Mouse (Mus musculus) neutrophil, adult 83 days (primary cell): ENCODE measurements around the gene Ankrd11. TPM values are rescaled to one million over a fixed set of nuclear protein-coding genes. Genes with fewer than 3 reads are reported as not detected.

Experiments used
- total RNA-seq, 2 experiments: library from RNA; stranded (reverse); gene quantifications; one replicate each; pipeline ENCODE4 v1.2.4; 2023

Ankrd11 gene
- 100 to 1,000 TPM; 133 to 155 TPM for total RNA-seq

DNA sequence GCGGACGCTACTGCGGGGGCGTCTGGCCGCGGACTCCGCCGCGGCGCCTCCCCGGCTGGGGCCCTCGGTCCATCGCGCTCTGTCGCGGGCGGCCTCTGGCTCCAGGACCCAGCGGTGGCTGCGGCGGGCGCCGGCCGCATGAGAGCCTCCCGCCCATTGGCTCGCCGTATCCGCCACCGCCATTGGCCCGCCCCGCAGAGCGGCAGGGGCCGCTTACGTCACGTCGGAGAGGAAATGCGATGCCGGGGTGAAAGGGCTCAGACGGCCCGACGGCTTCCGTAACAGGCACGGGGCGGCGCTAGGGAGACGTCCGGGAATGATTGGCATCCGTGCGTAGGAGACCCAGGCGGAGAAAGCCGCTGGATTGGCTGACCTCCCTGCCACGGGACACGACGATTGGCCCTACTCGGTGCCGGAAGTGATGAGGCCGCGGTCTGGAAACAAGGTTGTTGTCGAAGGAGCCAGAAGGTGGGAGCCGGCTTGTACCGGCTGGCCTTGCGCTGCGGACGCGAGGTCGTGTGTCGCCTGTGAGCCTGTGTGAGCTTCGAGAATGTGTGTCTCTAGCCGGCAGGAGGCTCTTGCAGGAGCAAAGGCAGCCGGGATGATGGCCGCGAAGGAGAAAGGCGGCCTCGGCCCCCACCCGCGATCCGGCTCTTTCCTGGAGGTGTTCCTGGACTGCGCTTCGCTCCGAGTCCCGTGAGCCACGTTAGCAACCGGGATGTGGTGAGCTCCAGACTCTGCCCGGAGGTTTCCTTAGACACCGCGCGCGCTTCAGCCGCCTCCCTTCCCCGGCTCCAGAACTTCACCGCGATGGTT is at the start of gene Ankrd11:
Ankrd11 (minus strand) TSS at position 120 of the 816 bp plus-strand sequence.

DNA sequence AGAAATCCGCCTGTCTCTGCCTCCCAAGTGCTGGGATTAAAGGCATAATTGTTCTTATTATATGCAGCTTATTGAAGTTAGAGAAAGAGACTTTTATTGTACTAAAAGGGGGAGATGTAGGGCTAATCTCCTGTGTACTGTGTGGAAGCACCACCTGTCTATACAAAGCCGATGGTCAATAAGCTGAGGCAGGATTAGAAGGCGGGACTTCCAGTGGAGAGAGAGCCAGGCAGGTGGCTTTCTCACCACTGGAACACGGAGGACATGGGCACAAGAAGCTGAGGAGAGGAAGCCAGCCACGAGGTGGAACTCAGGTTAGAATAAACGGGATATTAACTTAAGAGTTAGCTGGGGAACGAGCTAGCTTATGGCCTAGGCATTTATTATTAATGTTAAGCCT is 20.6 kb upstream of the Ankrd11 start, which contains the start of gene Spg7:
Spg7 (plus strand) TSS at position 222 of the 400 bp plus-strand sequence.

DNA sequence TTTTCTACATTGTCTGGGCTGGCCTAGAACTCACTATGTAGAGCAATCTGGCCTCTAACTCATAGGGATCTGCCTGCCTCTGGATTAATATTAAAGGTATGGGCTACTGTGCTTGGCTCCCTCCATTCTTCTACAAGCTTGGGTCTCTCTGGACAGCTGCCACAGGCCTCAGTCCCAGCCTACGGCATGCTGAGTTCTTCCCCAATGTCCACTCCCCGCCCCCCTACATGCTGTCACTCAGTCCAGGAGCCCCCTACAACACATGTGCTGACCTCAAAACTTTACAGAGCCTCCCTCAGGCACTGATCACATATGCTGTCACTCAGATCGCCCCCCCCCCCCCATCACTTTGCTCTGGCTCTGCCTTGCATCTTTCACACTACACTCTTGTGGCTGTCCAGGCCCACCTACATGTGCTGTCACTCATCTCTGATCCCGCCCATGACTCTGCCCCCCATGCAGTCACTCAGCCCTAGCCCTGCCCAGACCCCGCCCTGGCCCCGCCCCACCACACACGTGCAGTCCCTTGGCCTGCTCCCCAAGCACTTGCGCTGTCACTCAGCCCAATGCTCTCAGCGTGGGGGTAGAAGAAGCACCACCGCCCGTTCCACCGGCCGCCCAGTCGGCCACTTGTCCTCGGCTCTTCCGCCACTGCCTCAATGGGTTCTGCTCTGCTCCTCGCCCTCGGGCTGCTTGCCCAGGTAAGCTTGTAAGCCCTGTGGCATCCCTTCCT is 194.1 kb downstream of the Ankrd11 start, which contains the start of gene Cdh15:
Cdh15 (plus strand) TSS at position 138 of the 733 bp plus-strand sequence.

Other genes starting within 250 kb of the Ankrd11 start
- gene Cdh15, start 194.3 kb downstream of the Ankrd11 start, total RNA-seq, result under 1 TPM in 1 of 2 experiments, not detected in 1; 0.11 TPM
- 10 to 100 TPM; 31.3 to 32.6 TPM for gene Spg7, start 20.7 kb upstream of the Ankrd11 start, total RNA-seq
- gene Rpl13, start 60.1 kb upstream of the Ankrd11 start, total RNA-seq, result 100 to 1,000 TPM; 435 to 532 TPM
- not detected for gene Cpne7, start 75.1 kb upstream of the Ankrd11 start, total RNA-seq
- gene Sult5a1, start 116.0 kb upstream of the Ankrd11 start, total RNA-seq, result under 1 TPM in 1 of 2 experiments, not detected in 1; 0.37 TPM
- not detected for gene Dpep1, start 144.0 kb upstream of the Ankrd11 start, total RNA-seq
- 10 to 100 TPM; 52.4 to 81.8 TPM for gene Chmp1a, start 170.5 kb upstream of the Ankrd11 start, total RNA-seq
- not detected for gene Spata33, start 170.6 kb upstream of the Ankrd11 start, total RNA-seq
- gene Cdk10, start 182.6 kb upstream of the Ankrd11 start, total RNA-seq, result 10 to 100 TPM; 27.1 TPM
- 1 to 10 TPM; 4.2 to 4.7 TPM for gene Spata2l, start 194.0 kb upstream of the Ankrd11 start, total RNA-seq
- gene Zfp276, start 211.9 kb upstream of the Ankrd11 start, total RNA-seq, result 10 to 100 TPM; 36.9 to 43.0 TPM
- 10 to 100 TPM; 38.2 to 42.2 TPM for gene Vps9d1, start 212.1 kb upstream of the Ankrd11 start, total RNA-seq